Mouse (Mus musculus) erythroblast, embryonic 14.5 days (primary cell): ENCODE results near the gene Lamc1. TPM values are rescaled to one million over a fixed set of nuclear protein-coding genes. Genes with fewer than 3 reads are reported as not detected.

Experiments used
- H3K27me3 ChIP-seq: 2 replicates; pipeline ENCODE4 v1.6.1; 2012; ENCODE audit warnings: inconsistent platforms; ENCODE audit not compliant: control insufficient read depth
- H3K36me3 ChIP-seq: 2 replicates; pipeline ENCODE4 v1.6.1; 2012; ENCODE audit warnings: mild to moderate bottlenecking, inconsistent platforms; ENCODE audit not compliant: control insufficient read depth
- H3K4me1 ChIP-seq: 2 replicates; pipeline ENCODE4 v1.6.1; 2012; ENCODE audit warnings: inconsistent platforms; ENCODE audit not compliant: control insufficient read depth
- H3K4me3 ChIP-seq: replicated peaks from 2 replicates; pipeline ENCODE3; 2012; ENCODE audit warnings: moderate library complexity, mild to moderate bottlenecking, inconsistent platforms
- H3K9me3 ChIP-seq: 2 replicates; pipeline ENCODE4 v1.6.1; 2012; ENCODE audit warnings: low read length, inconsistent platforms, mixed read lengths; ENCODE audit not compliant: control insufficient read depth
- GATA1 ChIP-seq: IDR thresholded peaks from 2 replicates; pipeline ENCODE4 v1.6.1; 2012; ENCODE audit warnings: low read length, inconsistent platforms, mixed read lengths
- TAL1 ChIP-seq: IDR thresholded peaks from 3 replicates; pipeline ENCODE4 v1.6.1; 2012; ENCODE audit warnings: low read length, inconsistent platforms, mixed read lengths
- polyA plus RNA-seq: library from polyadenylated mRNA; stranded (reverse); fragments of >175 nt; gene quantifications from 2 replicates; pipeline ENCODE4 v1.2.3, GENCODE M21; 2012

The Lamc1 gene
- polyA plus RNA-seq, 1 experiment = 0.01 TPM

DNA sequence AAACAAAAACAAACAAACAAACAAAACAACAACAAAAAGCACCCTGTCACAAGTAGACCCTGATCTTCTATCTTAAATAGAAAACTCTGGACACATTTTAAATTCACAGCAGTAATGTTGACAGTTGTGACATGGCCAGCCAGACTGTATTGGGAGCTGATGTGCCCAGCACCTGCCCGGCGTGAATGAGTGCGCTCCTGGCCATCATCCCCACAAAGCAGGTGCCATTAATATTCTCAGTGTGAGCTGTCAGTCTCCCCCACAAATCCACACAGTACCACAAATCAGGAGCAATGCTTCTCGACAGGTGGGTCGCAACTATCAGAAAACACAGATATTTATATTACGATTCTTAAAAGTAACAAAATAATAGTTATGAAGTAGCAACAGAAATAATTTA lies 139.6 kb downstream of the Lamc1 start:
- Histone ChIP-seq H3K4me3 (no peak overlapping the region), H3K36me3 (no peaks in the 10 kb centered on the region), H3K4me1 (no peaks in the 10 kb centered on the region), H3K9me3 (no peaks in the 10 kb centered on the region), H3K27me3 (peaks cover 5% of the 10 kb centered on the region)
- TF ChIP-seq TAL1 = no peak
- no peak for TF ChIP-seq GATA1

DNA sequence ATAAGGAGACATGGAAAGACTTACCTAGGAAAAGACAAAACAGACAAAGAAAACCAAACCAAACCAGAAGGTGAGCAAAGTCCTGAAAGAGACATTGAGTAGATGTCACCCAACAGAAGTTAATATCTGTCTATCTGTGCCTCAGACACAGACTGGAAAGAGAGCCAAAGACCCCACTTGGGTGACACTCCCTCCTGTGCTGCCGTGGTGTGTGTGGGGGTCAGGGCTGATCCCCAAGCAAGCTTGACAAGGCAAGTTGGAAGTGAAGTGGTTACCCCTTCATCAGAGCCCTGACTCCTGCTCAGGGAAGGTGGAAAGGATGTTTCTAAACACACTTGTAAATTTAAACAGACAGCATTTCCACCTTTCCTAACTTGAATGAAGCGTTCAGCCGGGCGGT lies 140.2 kb downstream of the Lamc1 start:
- Histone ChIP-seq H3K27me3 (peaks cover 8% of the 10 kb centered on the region), H3K9me3 (no peaks in the 10 kb centered on the region), H3K4me1 (no peaks in the 10 kb centered on the region), H3K4me3 (no peak overlapping the region), H3K36me3 (no peaks in the 10 kb centered on the region)
- no peak for TF ChIP-seq GATA1

DNA sequence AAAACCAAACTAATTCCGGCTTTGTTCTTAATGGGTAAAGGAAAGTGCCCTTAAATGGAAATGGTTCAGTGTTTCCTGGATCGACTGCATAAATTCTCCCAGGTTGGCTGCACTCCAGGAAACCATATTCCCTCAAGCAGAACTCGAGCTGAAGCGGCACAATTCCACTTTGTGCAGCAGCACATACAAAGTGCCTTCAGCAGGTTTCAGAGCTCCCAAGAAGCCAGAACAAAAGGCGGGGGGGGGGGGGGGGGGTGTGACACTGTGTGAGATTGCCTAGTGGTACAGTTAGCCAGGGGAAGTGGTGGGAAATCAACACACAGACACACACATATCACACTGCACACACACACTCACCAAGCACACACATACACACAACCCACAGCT lies 140.7 kb downstream of the Lamc1 start:
- H3K9me3 ChIP-seq = no peaks in the 10 kb centered on the region
- H3K27me3 ChIP-seq = peaks cover 12% of the 10 kb centered on the region
- H3K36me3 ChIP-seq = no peaks in the 10 kb centered on the region
- H3K4me3 ChIP-seq = no peak overlapping the region
- no peaks in the 10 kb centered on the region for H3K4me1 ChIP-seq
- no peak for TF ChIP-seq GATA1
- TF ChIP-seq TAL1 = no peak

DNA sequence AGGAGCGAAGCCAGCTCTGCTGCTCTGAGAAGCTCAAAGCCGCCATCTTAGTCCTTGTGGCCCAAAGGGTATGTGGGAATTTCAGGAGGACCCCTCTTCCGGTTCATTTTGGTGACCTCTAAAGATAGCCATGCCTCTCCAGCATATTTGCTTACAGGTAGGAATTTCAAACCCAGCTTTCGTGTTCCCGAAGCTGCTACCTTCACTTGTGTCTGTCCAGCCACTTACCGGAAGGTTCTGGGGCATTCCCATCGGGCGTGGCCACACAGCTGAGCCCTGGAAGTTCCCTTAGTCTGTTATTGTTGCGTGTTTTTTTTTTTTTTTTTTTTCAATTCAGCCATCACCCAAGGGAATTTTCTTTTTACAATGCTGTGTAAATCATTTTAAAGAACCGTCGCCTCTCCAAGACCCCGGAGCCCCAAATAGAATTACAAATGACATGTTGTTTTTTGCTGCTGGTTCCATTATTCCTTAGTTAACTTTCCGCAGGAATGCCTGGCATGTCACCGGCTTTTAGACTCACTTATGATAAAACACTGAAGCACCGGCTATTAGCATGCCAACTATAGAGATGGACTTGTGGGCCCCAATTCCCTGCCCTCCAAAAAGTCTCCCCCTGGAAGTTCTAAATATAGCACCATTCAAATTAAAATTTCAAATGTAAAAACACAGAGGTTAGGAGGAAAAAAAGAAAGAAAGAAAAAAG lies 141.2 kb downstream of the Lamc1 start:
- Histone ChIP-seq H3K4me3 (no peak overlapping the region), H3K27me3 (peaks cover 18% of the 10 kb centered on the region), H3K4me1 (no peaks in the 10 kb centered on the region), H3K9me3 (no peaks in the 10 kb centered on the region), H3K36me3 (no peaks in the 10 kb centered on the region)
- no peak for TF ChIP-seq GATA1
- TF ChIP-seq TAL1 = no peak

DNA sequence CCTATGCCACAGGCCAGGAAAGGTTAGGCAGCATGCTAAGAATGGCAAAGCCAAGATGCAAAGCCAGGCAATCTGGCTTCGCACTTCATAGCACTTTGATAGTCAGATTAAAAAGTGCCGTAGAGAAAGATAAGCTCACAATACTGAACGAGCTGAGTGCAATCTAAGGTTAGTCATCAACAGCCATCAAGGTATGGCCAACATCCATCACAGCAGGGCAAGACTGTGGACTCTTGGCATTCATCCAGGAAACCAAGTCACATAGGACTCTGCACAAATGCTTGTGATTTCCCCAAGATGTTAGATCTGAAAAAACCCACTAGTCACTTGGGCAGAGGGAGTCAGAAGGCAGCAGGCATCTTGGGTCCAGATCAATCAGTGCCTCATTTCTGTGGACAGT lies 144.5 kb downstream of the Lamc1 start:
- no peaks in the 10 kb centered on the region for H3K9me3 ChIP-seq
- TF ChIP-seq TAL1 (no peak), GATA1 (no peak)
- H3K4me3 ChIP-seq = no peak overlapping the region
- H3K36me3 ChIP-seq = no peaks in the 10 kb centered on the region
- H3K27me3 ChIP-seq = peaks cover 38% of the 10 kb centered on the region
- H3K4me1 ChIP-seq = no peaks in the 10 kb centered on the region

DNA sequence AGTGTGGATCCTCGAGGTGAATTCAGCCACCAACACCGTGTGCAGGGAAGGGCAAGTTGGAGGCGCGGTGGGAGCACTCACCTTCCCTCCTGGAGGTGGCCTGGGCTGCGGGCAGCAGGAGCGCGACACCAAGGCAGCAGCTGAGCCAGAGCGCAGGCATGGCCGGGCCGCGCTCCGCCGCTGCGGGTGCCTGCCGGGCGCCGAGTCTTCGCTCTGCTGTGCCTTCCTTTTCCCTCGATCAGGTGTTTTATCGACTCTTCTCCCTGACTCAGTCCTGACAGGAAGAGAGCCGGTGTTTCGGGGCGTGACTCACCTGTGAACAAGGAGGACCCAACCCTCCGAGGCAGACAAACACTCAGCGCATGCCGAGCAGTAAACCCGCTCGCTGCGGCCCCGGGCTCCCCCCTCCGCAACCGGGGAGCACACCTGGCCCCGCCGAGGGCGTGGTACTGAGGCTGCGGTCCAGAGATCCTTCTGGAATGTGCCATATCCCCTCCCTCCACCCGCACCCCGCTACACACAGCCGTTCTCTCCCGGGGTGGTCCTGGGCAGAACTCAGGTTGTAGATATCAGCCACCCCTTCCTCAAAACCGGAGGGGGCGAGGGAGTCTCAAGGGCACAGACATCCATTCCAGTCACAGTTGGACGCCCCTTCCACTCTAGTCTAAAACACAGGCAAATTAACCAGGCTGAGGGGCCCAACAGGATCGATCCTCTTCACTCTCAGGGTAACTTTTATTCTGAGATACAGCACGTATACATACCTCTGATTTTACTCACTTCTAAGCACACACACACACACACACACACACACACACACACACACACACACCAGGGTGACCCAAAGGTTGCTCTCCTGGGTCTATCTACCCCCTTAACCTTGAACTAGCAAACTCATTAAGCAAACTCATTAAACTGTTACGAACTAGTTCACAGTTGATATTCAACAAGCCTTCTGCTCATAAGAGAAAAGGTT lies 146.5 kb downstream of the Lamc1 start, which contains the start of gene Lamc2:
TSS of gene Lamc2 (minus strand) at position 620 of the 976 bp plus-strand sequence.
- TF ChIP-seq GATA1 (no peak), TAL1 (no peak)
- Histone ChIP-seq H3K4me3 (no peak within 1 kb of the TSS), H3K9me3 (no peaks in the 10 kb centered on the region), H3K27me3 (peaks cover 38% of the 10 kb centered on the region), H3K36me3 (no peaks in the 10 kb centered on the region), H3K4me1 (no peaks in the 10 kb centered on the region)

DNA sequence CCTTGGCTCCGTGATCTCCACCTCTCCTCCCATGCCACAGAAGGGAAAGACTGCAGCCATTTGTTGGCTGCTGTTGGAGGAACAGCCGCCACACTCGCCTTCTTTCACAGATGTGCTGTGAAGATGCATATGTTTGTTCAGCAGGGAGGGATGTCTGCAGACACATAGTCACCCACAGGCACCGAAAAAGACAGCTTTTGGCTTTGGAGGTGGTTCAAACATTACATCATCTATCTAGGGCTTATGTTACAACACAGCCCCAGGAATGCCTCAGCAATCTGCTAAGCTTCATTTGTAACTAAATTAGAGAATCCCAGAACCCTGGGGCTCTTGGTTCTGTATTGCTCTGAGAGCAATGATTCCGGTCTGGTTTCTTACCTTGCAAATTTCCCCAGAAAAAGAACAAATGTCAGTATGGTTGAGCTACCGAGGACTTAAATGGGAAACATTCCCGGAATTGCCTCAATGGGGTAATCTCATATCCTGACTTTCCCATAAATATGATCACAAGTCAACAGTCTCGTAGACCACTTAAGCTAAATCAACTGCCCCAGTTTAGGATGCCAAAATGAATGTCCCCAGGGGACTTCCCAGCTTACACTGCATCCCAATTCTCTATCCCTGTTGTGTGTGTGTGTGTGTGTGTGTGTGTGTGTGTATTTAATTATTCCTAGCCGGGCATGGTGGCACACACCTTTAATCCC lies 151.8 kb downstream of the Lamc1 start:
- Histone ChIP-seq H3K36me3 (no peaks in the 10 kb centered on the region), H3K9me3 (no peaks in the 10 kb centered on the region), H3K27me3 (peaks cover 14% of the 10 kb centered on the region), H3K4me3 (no peak overlapping the region), H3K4me1 (no peaks in the 10 kb centered on the region)
- TF ChIP-seq GATA1 (no peak), TAL1 (no peak)

DNA sequence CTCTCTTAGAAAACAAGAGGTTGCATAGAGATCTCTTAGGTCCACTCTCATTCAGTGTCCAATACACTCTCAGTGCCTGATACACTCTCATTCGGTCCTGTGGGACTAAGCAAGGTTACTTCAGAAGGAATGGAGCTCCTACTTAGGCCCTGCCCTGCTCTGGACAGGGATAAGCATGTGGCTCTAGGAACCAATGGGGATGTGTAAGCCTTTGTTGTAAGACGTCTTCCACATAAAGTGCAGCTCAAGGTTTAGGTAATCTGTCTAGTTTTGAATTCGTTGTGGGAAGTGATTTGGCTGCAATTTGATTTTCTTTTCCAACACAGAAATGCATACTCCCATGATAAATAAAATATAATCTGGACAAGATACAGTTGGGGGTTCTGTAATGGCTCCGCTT lies 152.4 kb downstream of the Lamc1 start:
- Histone ChIP-seq H3K9me3 (no peaks in the 10 kb centered on the region), H3K27me3 (peaks cover 8% of the 10 kb centered on the region), H3K4me1 (no peaks in the 10 kb centered on the region), H3K36me3 (no peaks in the 10 kb centered on the region), H3K4me3 (no peak overlapping the region)
- TF ChIP-seq GATA1 (no peak), TAL1 (no peak)

DNA sequence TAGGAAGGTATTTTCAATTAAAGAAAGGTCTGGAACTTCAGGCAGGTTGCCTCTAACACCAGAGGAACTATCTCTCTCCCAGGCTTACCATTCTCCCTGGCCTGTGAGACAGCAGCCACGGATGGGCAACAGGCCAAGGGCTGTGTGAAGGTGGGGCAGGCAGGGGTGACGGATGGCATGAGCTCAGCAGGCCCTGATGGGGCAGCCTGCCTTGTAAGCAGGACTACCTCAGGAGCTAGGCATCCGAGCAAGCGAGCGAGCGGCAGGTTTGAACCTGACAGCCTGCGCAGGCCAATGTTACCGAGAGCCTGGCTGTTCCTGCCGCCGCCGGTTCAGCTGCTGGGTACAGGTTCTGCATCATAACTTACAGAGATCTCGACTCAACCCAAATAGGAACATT lies 157.8 kb downstream of the Lamc1 start:
- Histone ChIP-seq H3K4me3 (no peak overlapping the region), H3K4me1 (no peaks in the 10 kb centered on the region), H3K9me3 (no peaks in the 10 kb centered on the region), H3K36me3 (no peaks in the 10 kb centered on the region), H3K27me3 (no peaks in the 10 kb centered on the region)
- no peak for TF ChIP-seq GATA1
- TF ChIP-seq TAL1 = no peak
